Mouse (Mus musculus): ENCODE data around the gene Susd4. TPM values are rescaled to one million over a fixed set of nuclear protein-coding genes. Genes with fewer than 3 reads are reported as not detected.

The Susd4 gene
- polyA plus RNA-seq, 1 experiment = not detected

DNA sequence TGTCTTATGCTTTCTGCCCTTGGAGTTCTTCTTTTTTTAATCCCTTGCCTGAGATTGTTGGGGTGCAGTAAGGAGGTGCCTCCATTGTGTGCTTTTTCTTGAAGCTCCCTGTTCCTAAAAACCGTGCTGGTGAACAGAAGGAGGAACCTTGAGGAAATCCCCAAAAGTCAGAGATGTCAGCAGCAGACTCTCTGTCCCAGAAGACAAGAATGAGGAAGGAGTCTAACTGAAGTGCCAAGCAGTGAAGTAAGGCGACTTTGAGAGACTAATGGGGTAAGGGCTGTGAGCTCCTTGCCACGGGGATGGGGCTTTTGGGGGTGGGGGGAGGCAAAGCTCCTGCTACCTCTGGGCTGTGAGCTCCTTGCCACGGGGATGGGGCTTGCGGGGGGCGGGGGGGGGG is 171.8 kb downstream of the Susd4 start:
- no peak overlapping the region for H3K27ac ChIP-seq (ENCODE audit: insufficient read depth, low read depth, low read length)
- TF ChIP-seq POLR2A (IDR thresholded peaks at IDR 0.05; ENCODE audit: insufficient read depth, low read depth, low read length) = no peak
- TF ChIP-seq CTCF (IDR thresholded peaks at IDR 0.05; ENCODE audit: insufficient read depth, low read depth, low read length) = no peak
- WGBS = 46% methylated on average over 6 of the region's 6 CpGs
- H3K4me1 ChIP-seq (ENCODE audit: control insufficient read depth, insufficient read depth, low read length) = no peaks in the 10 kb centered on the region
- H3K4me3 ChIP-seq (ENCODE audit: insufficient read depth, low read depth, low read length) = no peak overlapping the region

DNA sequence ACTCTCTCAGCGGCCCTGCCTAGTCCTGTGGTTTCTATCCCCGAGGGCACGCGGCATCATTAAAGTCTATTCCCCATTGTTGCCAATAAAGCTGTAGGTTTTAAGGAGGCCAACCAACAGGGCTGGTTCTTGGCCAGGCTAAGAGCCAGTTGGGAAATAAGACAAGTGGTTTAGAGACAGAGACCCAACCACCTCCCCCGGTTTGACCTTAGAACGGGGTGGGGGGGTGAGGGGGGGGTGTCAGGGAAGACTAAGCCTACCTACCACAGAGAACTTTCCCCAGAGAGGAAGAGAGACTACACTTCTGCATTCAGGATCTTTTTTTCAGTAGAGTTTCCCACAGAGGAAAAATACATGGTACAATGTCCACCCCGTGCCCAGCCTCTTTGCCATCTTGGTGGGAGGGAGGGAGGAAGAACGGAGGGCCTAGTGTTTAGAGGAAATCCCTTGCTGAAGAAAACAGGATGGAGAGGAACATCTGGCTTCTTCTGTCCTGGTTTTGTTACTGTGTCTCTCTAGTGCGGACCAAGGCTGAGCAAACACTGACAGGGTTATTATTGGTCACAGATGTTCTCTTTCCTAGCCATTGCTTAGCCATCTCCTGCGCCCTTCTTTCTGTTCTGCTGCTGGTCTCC is 173.9 kb downstream of the Susd4 start:
- no peak for TF ChIP-seq CTCF (IDR thresholded peaks at IDR 0.05; ENCODE audit: insufficient read depth, low read depth, low read length)
- TF ChIP-seq POLR2A (IDR thresholded peaks at IDR 0.05; ENCODE audit: insufficient read depth, low read depth, low read length) = no peak

DNA sequence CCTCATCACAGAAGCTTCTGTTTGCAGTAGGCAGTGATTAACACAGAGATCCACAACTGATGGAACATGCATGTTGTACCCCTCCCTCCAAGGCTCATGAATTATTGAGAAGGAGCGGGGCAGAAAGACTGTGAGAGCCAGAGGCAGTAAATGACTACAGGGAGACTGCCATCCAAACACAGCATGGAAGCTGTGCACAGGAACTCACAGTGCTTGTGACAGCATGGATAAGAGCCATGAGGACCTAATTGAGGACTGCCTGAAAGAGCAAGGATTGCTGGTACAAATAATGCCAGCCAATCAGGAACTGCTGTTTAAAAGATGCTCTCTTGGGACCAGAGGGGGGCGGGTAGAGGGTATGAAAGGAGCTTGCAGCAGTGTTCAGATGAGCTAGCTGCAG is 178.3 kb downstream of the Susd4 start:
- Histone ChIP-seq H3K4me3 (ENCODE audit: insufficient read depth, low read depth, low read length) (no peak overlapping the region), H3K27ac (ENCODE audit: insufficient read depth, low read depth, low read length) (no peak overlapping the region), H3K4me1 (ENCODE audit: control insufficient read depth, insufficient read depth, low read length) (no peaks in the 10 kb centered on the region)
- WGBS = 73% methylated on average over 2 of the region's 2 CpGs
- no peak for TF ChIP-seq POLR2A (IDR thresholded peaks at IDR 0.05; ENCODE audit: insufficient read depth, low read depth, low read length)
- TF ChIP-seq CTCF (IDR thresholded peaks at IDR 0.05; ENCODE audit: insufficient read depth, low read depth, low read length) = no peak

More for the DNA sequence above, 173.9 kb downstream of the Susd4 start:
- no peaks in the 10 kb centered on the region for H3K4me1 ChIP-seq (ENCODE audit: control insufficient read depth, insufficient read depth, low read length)
- no peak overlapping the region for H3K4me3 ChIP-seq (ENCODE audit: insufficient read depth, low read depth, low read length)
- H3K27ac ChIP-seq (ENCODE audit: insufficient read depth, low read depth, low read length) = no peak overlapping the region
- 39% methylated on average over 10 of the region's 10 CpGs for WGBS

DNA sequence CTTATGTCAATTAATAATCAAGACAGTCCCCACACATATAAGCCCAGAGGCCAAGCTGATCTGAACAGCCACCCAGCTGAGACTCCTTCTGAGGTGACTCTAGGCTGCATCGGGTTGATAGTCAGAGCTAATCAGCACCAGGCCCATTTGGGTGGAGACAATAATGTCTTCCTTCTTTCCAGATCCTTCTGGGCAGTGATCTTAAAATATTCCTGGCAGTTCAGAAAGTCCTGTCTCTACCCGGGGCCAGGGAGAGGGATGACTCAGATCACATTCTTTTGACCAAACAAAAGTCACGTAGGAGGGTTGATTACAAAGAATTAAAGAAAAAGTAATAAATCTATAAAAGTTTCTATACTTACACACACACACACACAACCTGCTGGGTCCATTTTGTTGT is 180.3 kb downstream of the Susd4 start:
- TF ChIP-seq CTCF (IDR thresholded peaks at IDR 0.05; ENCODE audit: insufficient read depth, low read depth, low read length) = no peak
- no peak for TF ChIP-seq POLR2A (IDR thresholded peaks at IDR 0.05; ENCODE audit: insufficient read depth, low read depth, low read length)
- H3K4me1 ChIP-seq (ENCODE audit: control insufficient read depth, insufficient read depth, low read length) = no peaks in the 10 kb centered on the region
- no peak overlapping the region for H3K27ac ChIP-seq (ENCODE audit: insufficient read depth, low read depth, low read length)
- 79% methylated on average over 3 of the region's 3 CpGs for WGBS
- H3K4me3 ChIP-seq (ENCODE audit: insufficient read depth, low read depth, low read length) = no peak overlapping the region

DNA sequence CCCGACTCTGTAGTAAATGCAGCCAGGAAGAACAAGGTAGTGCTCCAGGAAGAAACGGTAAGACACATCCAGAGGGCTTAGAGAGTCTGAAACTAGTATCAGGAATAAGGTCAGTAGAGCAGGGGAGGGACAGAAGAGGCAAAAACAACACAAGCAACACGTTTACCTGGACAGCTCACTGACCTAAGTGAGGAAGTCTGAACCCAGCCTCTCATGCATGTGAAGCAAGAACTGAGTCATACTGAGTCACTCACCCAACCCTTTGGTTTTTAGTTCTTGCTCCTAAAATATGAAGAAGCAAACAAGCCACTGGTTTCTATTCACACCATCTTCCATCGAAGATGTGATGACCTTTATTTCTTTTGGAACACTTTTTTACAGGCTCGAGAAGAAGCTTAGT is 181.0 kb downstream of the Susd4 start:
- no peak for TF ChIP-seq CTCF (IDR thresholded peaks at IDR 0.05; ENCODE audit: insufficient read depth, low read depth, low read length)
- TF ChIP-seq POLR2A (IDR thresholded peaks at IDR 0.05; ENCODE audit: insufficient read depth, low read depth, low read length) = no peak
- no peak overlapping the region for H3K27ac ChIP-seq (ENCODE audit: insufficient read depth, low read depth, low read length)
- WGBS = 68% methylated on average over 5 of the region's 5 CpGs

DNA sequence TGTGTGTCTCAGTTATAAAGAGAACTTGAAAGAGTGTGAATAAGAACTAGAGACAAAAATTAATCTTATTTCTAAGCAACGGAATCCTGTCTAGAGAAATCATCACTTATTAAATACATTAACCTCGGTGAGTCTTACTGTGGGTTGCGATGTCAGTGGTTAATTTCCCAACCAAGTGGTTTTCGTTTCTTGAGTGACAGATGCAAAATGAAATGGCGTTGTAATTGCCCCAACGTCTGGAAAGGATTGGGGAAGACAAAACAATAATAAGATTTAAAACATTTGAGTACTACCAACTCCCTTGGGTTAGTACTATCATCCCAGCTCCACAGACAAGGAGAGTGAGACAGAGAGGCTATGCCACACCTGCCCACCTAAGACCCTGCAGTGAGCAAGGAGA is 181.9 kb downstream of the Susd4 start:
- 85% methylated on average over 6 of the region's 6 CpGs for WGBS
- Histone ChIP-seq H3K4me1 (ENCODE audit: control insufficient read depth, insufficient read depth, low read length) (no peaks in the 10 kb centered on the region), H3K4me3 (ENCODE audit: insufficient read depth, low read depth, low read length) (no peak overlapping the region), H3K27ac (ENCODE audit: insufficient read depth, low read depth, low read length) (no peak overlapping the region)
- TF ChIP-seq CTCF (IDR thresholded peaks at IDR 0.05; ENCODE audit: insufficient read depth, low read depth, low read length) (no peak), POLR2A (IDR thresholded peaks at IDR 0.05; ENCODE audit: insufficient read depth, low read depth, low read length) (no peak)

More for the DNA sequence above, 181.0 kb downstream of the Susd4 start:
- no peak overlapping the region for H3K4me3 ChIP-seq (ENCODE audit: insufficient read depth, low read depth, low read length)
- no peaks in the 10 kb centered on the region for H3K4me1 ChIP-seq (ENCODE audit: control insufficient read depth, insufficient read depth, low read length)

Other genes with a start within 250 kb of the Susd4 start
- not detected in 2 replicates for gene Capn2, start 246.3 kb upstream of the Susd4 start, polyA plus RNA-seq (2012; ENCODE audit: insufficient read depth, insufficient read length, low replicate concordance, missing spikeins)
- not detected in 2 replicates for gene Capn8, start 198.9 kb upstream of the Susd4 start, polyA plus RNA-seq (2012; ENCODE audit: insufficient read depth, insufficient read length, low replicate concordance, missing spikeins)
- gene Ccdc185, start 14.7 kb upstream of the Susd4 start, polyA plus RNA-seq (2012; ENCODE audit: insufficient read depth, insufficient read length, low replicate concordance, missing spikeins) = not detected in 2 replicates
- gene Tlr5, start 190.9 kb downstream of the Susd4 start, polyA plus RNA-seq (2012; ENCODE audit: insufficient read depth, insufficient read length, low replicate concordance, missing spikeins) = not detected in 2 replicates